Mouse (Mus musculus) brain, adult 10 weeks (tissue): ENCODE results near the gene Adgrf2. TPM values are rescaled to one million over a fixed set of nuclear protein-coding genes. Genes with fewer than 3 reads are reported as not detected.

Experiments
- polyA plus RNA-seq: library from polyadenylated mRNA; stranded (reverse); fragments of 350-450 nt; fragmentation: Illumina TruSeq; extraction: RNeasy Lipid Tissue Mini Kit (QIAGEN cat#74804); gene quantifications from one replicate; pipeline ENCODE4 v1.2.3, GENCODE M21; 2015; ENCODE audit warnings: low read depth, low replicate concordance

Gene Adgrf2
- polyA plus RNA-seq, result 0.39 TPM

GRCm38 (mm10) chr17:42741801-42742217 is at the start of gene Adgrf2:
Adgrf2 (minus strand) TSS chr17:42742179.

GRCm38 (mm10) chr17:42692136-42692535 is 49.8 kb downstream of the Adgrf2 start, which contains the start of gene Adgrf4:
Adgrf4 (minus strand) TSS chr17:42692284.

Other genes with a start within 250 kb of the Adgrf2 start
- not detected for gene Opn5, start 130.8 kb downstream of the Adgrf2 start, polyA plus RNA-seq
- gene Adgrf4, start 49.9 kb downstream of the Adgrf2 start, polyA plus RNA-seq, result 1.2 TPM
- 14.0 TPM for gene Cd2ap, start 134.5 kb upstream of the Adgrf2 start, polyA plus RNA-seq